Mouse (Mus musculus) ES-Bruce4 (cell line): ENCODE measurements at regions not wholly inside any gene's neighbourhood (a gene's known extent, or its start where the extent isn't known, plus 50 kb on each side); places are given as distances from the start of the nearest gene placed in this dataset.

Experiments
- CTCF ChIP-seq: IDR thresholded peaks from one replicate; pipeline ENCODE4 v1.8.1; 2011; ENCODE audit warnings: low read depth, low read length
- POLR2A ChIP-seq: IDR thresholded peaks from one replicate; pipeline ENCODE4 v1.8.1; 2011; ENCODE audit warnings: low read length; ENCODE audit not compliant: insufficient read depth

DNA sequence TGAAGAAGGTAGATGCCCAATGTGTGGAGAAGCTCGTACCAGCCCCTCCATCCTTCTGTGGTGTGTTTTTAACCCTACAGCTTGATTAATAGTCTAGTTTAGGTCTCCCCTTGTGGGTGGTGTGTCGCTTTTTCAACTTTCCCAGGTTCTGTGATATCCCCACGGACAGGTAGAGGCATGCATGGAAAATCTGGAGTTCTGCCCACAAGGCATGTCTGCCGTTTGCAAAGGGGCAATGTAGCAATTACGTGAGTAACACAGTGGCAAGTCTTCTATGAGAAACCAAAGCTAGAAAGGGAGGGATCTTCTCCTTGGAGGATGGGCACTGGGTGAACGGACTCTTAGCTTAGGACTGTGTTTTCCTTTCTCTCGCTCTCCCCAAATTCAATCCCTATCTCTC, 153.2 kb upstream of the Frmd6 start:
- no peak for TF ChIP-seq CTCF
- TF ChIP-seq POLR2A = no peak
